Mouse (Mus musculus): ENCODE data around the gene Synpo2.

DNA sequence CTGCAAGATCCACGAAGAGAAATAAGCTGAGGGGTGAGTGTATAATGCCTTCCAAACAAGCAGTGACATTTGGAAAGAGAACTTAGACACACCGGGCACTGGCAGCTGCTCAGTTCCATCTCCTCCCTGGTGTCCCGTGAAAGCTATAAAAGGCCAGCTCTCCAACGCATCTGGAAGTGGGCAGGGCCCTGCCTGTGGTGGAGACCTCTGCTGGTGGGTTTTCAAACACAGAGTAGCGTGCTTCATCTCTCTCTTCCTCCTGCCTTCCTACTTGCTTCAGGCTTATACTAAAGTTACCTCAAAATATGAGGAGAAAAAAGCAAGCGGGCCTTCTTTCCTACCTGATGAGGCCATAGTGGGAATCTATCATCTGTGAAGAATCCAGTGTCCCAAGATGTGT lies 77.4 kb downstream of the Synpo2 start:
- no peak for TF ChIP-seq GATA1 (IDR thresholded peaks at IDR 0.05; ENCODE audit: borderline replicate concordance, low read length)
- TF ChIP-seq FLI1 (IDR thresholded peaks at IDR 0.05; ENCODE audit: low read length): no peak
